In genomic region chr8:71745322-71745721, GRCm38 (mm10) we compare ENCODE assay signal across 21 mouse cellular contexts. TPM values are rescaled to one million over a fixed set of nuclear protein-coding genes. Genes with fewer than 3 reads are reported as not detected.
"Had no signal": no experiment of that assay in that cellular context is flagged by ENCODE, and none has a peak within 500 bp of the region (broad histone marks: within the 10 kb centered on the region; RNA-seq: fewer than 3 reads in every experiment).

No protein-coding gene starts in this region.

- H3K4me2 ChIP-seq: kidney, embryonic 15.5 days; limb, embryonic 13.5 days; liver, embryonic 13.5 days; lung, embryonic 14.5 days; midbrain, embryonic 13.5 days; neural tube, embryonic 13.5 days; stomach, embryonic 15.5 days had no signal

- H3K9me3 ChIP-seq: kidney, embryonic 15.5 days; liver, embryonic 13.5 days; midbrain, embryonic 13.5 days; stomach, embryonic 15.5 days had no signal

- DNase-seq: kidney, adult 11 months; kidney, adult 8-10 months; kidney, postnatal 10 days; kidney, postnatal 36 days; layer of hippocampus, postnatal 36 days; liver; liver, embryonic 13.5 days; lung, embryonic 14.5 days; retina, postnatal 1 day; right cerebral cortex, postnatal 25 days; spleen, adult 18-20 months; thymus, postnatal 25 days had no signal

- H3K9ac ChIP-seq: kidney, embryonic 15.5 days; limb, embryonic 13.5 days; liver, embryonic 13.5 days; lung, embryonic 14.5 days; midbrain, embryonic 13.5 days; neural tube, embryonic 13.5 days; stomach, embryonic 15.5 days had no signal

- H3K27me3 ChIP-seq: stomach, embryonic 15.5 days had no signal

- H3K27ac ChIP-seq: kidney, embryonic 15.5 days; left cerebral cortex, adult 2 months; limb, embryonic 13.5 days; liver, embryonic 13.5 days; macrophage; midbrain, embryonic 13.5 days; neural tube, embryonic 13.5 days; stomach, embryonic 15.5 days had no signal

- H3K36me3 ChIP-seq: kidney, embryonic 15.5 days; limb, embryonic 13.5 days; liver, embryonic 13.5 days; midbrain, embryonic 13.5 days; neural tube, embryonic 13.5 days; stomach, embryonic 15.5 days had no signal

- H3K4me3 ChIP-seq: kidney, embryonic 15.5 days; left cerebral cortex, adult 2 months; limb, embryonic 13.5 days; liver, embryonic 13.5 days; midbrain, embryonic 13.5 days; neural tube, embryonic 13.5 days; stomach, embryonic 15.5 days had no signal

- ATAC-seq: lung, postnatal 0 days; midbrain, embryonic 13.5 days had no signal

RNA-seq across cellular contexts. Expression of gene Insl3, which starts 56.3 kb away (rescaled TPM):
- total RNA-seq: midbrain, postnatal 0 days had no signal
